Mouse (Mus musculus) myocyte (in vitro differentiated cells): Measurements from ENCODE around the gene Tekt2.

Experiments used
- CEBPB ChIP-seq: IDR thresholded peaks from 2 replicates; pipeline ENCODE4 v1.6.1; 2011; ENCODE audit warnings: mild to moderate bottlenecking, moderate library complexity; ENCODE audit not compliant: poor library complexity, insufficient read depth, severe bottlenecking
- E2F4 ChIP-seq: IDR thresholded peaks from one replicate; pipeline ENCODE4 v1.6.1; 2011; ENCODE audit warnings: mild to moderate bottlenecking, control low read depth, moderate library complexity; ENCODE audit not compliant: insufficient read depth
- MAX ChIP-seq: IDR thresholded peaks from one replicate; pipeline ENCODE4 v1.6.1; 2011; ENCODE audit warnings: low read depth, mild to moderate bottlenecking, control low read depth
- MYOD1 ChIP-seq, 3 experiments: IDR thresholded peaks; one replicate each; pipeline ENCODE4 v1.6.1; 2011; ENCODE audit warnings: control low read depth in 2 of 3, low read depth in 2 of 3, mild to moderate bottlenecking in 2 of 3, moderate library complexity in 1 of 3; ENCODE audit not compliant: insufficient read length in 2 of 3, control insufficient read depth in 1 of 3
- MYOG ChIP-seq, 3 experiments: IDR thresholded peaks; one replicate each; pipeline ENCODE4 v1.6.1; 2011; ENCODE audit warnings: control low read depth in 2 of 3, low read depth in 2 of 3, mild to moderate bottlenecking in 2 of 3; ENCODE audit not compliant: insufficient read length in 2 of 3, control insufficient read depth in 1 of 3, insufficient read depth in 1 of 3
- POLR2A ChIP-seq: IDR thresholded peaks from one replicate; pipeline ENCODE4 v1.6.1; 2011; ENCODE audit warnings: low read depth, mild to moderate bottlenecking, control low read depth, moderate library complexity; ENCODE audit not compliant: insufficient read length
- POLR2AphosphoS2 ChIP-seq: IDR thresholded peaks from one replicate; pipeline ENCODE4 v1.6.1; 2011; ENCODE audit warnings: low read depth, control low read depth; ENCODE audit not compliant: insufficient read length
- REST ChIP-seq: IDR thresholded peaks from one replicate; pipeline ENCODE4 v1.6.1; 2011; ENCODE audit warnings: mild to moderate bottlenecking, control low read depth, moderate library complexity; ENCODE audit not compliant: insufficient read depth, insufficient read length
- SRF ChIP-seq: IDR thresholded peaks from one replicate; pipeline ENCODE4 v1.6.1; 2011; ENCODE audit warnings: low read depth; ENCODE audit not compliant: control insufficient read depth, insufficient read length
- TCF12 ChIP-seq: IDR thresholded peaks from one replicate; pipeline ENCODE4 v1.6.1; 2011; ENCODE audit warnings: mild to moderate bottlenecking, control low read depth; ENCODE audit not compliant: poor library complexity, insufficient read depth, severe bottlenecking
- TCF3 ChIP-seq: IDR thresholded peaks from one replicate; pipeline ENCODE4 v1.6.1; 2011; ENCODE audit warnings: low read depth, control low read depth; ENCODE audit not compliant: insufficient read length
- USF1 ChIP-seq: IDR thresholded peaks from one replicate; pipeline ENCODE4 v1.6.1; 2011; ENCODE audit warnings: low read depth, mild to moderate bottlenecking, control low read depth, moderate library complexity

DNA sequence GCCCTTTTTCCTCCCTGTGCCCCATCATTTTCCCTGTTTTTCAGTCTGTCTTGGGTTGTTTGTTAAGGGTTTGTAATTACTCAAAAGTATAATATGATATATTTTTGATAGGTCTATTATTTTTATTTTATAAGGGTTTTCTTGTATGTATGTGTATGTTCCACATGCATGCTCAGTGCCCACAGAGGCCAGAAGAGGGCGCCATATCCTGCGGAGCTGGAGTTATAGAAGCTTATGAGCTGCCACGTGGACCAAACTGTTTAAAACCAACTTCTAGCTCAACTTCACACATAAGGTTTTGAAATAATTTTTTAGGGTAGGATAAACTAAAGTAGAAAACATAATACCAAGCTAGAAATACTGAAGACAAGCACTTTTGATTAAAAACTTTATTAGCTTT, 6.9 kb upstream of the Tekt2 start:
- TF ChIP-seq MAX, result no peak
- TF ChIP-seq USF1, result no peak
- TF ChIP-seq MYOD1 (IDR thresholded peaks at IDR 0.05; ENCODE audit: control insufficient read depth in 1 of 3, insufficient read length in 2 of 3, low read depth in 2 of 3), result no peak
- TF ChIP-seq POLR2A, result no peak
- no peak for TF ChIP-seq TCF12
- no peak for TF ChIP-seq POLR2AphosphoS2
- TF ChIP-seq E2F4, result no peak
- TF ChIP-seq TCF3, result no peak
- TF ChIP-seq MYOG (IDR thresholded peaks at IDR 0.05; ENCODE audit: control insufficient read depth in 1 of 3, insufficient read depth in 1 of 3, insufficient read length in 2 of 3, low read depth in 2 of 3), result no peak
- TF ChIP-seq CEBPB, result no peak
- TF ChIP-seq REST, result no peak
- no peak for TF ChIP-seq SRF
